Mouse (Mus musculus) heart, embryonic 14.5 days (tissue): ENCODE measurements around the gene Vps13d. TPM values are rescaled to one million over a fixed set of nuclear protein-coding genes. Genes with fewer than 3 reads are reported as not detected.

Experiments used
- ATAC-seq: fragments of 200-750 bp; cut with Nextera tagmentation; 2 replicates; pipeline ENCODE4 v1.8.0; 2017; ENCODE audit warnings: low read depth, moderate TSS enrichment; ENCODE audit not compliant: insufficient number of reproducible peaks, insufficient read depth, low FRiP score
- H3K27ac ChIP-seq, 2 experiments: fragments of 200-500 bp in 1 of 2; fragments of 300-500 bp in 1 of 2; sonication (generic) in 1 of 2; replicated peaks in 1 of 2; 2 replicates each; pipeline ENCODE4 v1.5.1; 2012 to 2014; ENCODE audit warnings: low read depth in 2 of 2, low read length in 2 of 2, control low read depth in 1 of 2, mild to moderate bottlenecking in 1 of 2, mixed read lengths in 1 of 2; ENCODE audit not compliant: control insufficient read depth in 1 of 2, insufficient read depth in 1 of 2
- H3K27me3 ChIP-seq: fragments of 300-500 bp; sonication (generic); 2 replicates; pipeline ENCODE4 v1.6.1; 2014; ENCODE audit warnings: mild to moderate bottlenecking, low read length, control low read depth; ENCODE audit not compliant: control insufficient read depth, insufficient read depth
- H3K36me3 ChIP-seq: fragments of 300-500 bp; sonication (generic); 2 replicates; pipeline ENCODE4 v1.6.1; 2014; ENCODE audit warnings: mild to moderate bottlenecking, control low read depth, low read length, mixed read lengths; ENCODE audit not compliant: control insufficient read depth, insufficient read depth
- H3K4me1 ChIP-seq, 2 experiments: fragments of 200-500 bp in 1 of 2; fragments of 300-500 bp in 1 of 2; sonication (generic) in 1 of 2; 2 replicates each; pipeline ENCODE4 v1.6.1; 2012 to 2014; ENCODE audit warnings: low read length in 2 of 2, control low read depth in 1 of 2, mixed read lengths in 1 of 2; ENCODE audit not compliant: control insufficient read depth in 2 of 2, insufficient read depth in 2 of 2
- H3K4me2 ChIP-seq: fragments of 300-500 bp; sonication (generic); 2 replicates; pipeline ENCODE4 v1.6.1; 2014; ENCODE audit warnings: mild to moderate bottlenecking, low read length
- H3K4me3 ChIP-seq, 2 experiments: fragments of 200-500 bp in 1 of 2; fragments of 300-500 bp in 1 of 2; sonication (generic) in 1 of 2; 2 replicates each; pipeline ENCODE4 v1.5.1; 2012 to 2014; ENCODE audit warnings: low read length in 2 of 2, mild to moderate bottlenecking in 2 of 2, control low read depth in 1 of 2, low read depth in 1 of 2, moderate library complexity in 1 of 2; ENCODE audit not compliant: control insufficient read depth in 1 of 2, insufficient read depth in 1 of 2
- H3K9ac ChIP-seq: fragments of 300-500 bp; sonication (generic); 2 replicates; pipeline ENCODE4 v1.6.1; 2014; ENCODE audit warnings: mild to moderate bottlenecking, low read length
- H3K9me3 ChIP-seq: fragments of 300-500 bp; sonication (generic); 2 replicates; pipeline ENCODE4 v1.6.1; 2016; ENCODE audit warnings: low read length, control low read depth; ENCODE audit not compliant: control insufficient read depth
- WGBS: fragments of 180-500 bp; shearing (Covaris S2); extraction: QIAGEN DNeasy Blood & Tissue Kit; methylation state at CpG from one replicate; pipeline ENCODE4 v1.1.7; 2014; 5-methylcytosine and 5-hydroxymethylcytosine counted together
- polyA plus RNA-seq: library from polyadenylated mRNA; unstranded; fragments of >200 nt; fragmentation: Nextera tagmentation; extraction: Ambion mirVana; gene quantifications from 2 replicates; pipeline ENCODE4 v1.2.1, GENCODE M21; 2014

The Vps13d gene
- polyA plus RNA-seq, 1 experiment from 2014 or later: 11.9 TPM

DNA sequence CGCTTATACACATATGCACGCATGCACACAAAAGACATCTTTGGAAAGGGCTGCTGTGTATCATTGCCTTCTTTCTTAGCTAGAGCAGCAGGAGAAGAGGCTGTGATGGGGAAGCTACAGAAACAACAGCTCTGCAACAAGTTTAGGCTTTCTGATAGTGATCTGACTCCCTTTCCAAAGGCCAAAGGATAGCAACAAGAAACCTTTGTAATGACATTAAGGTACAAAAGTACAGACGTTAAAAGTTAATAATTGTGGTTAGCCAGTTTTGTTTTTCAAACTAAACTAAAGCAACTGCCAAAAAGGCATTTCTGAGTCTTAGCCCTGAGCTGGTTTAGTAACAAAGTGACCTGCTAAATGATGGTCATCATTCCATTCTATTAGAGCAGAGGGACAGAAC, 139.0 kb downstream of the Vps13d start:
- Histone ChIP-seq H3K9ac (no peak overlapping the region), H3K9me3 (no peaks in the 10 kb centered on the region), H3K4me3 (no peak overlapping the region), H3K4me1 (peaks cover 9 to 26% of the 10 kb centered on the region in 2 experiments), H3K4me2 (no peak overlapping the region), H3K36me3 (peaks cover 88% of the 10 kb centered on the region), H3K27ac (no peak overlapping the region), H3K27me3 (no peaks in the 10 kb centered on the region)
- 85% methylated on average over 3 of the region's 3 CpGs for WGBS
- ATAC-seq: no peak

- no peak overlapping the region for H3K4me2 ChIP-seq
- H3K9ac ChIP-seq: no peak overlapping the region
- no peak overlapping the region for H3K4me3 ChIP-seq
- no peaks in the 10 kb centered on the region for H3K27me3 ChIP-seq
- WGBS: 71% methylated on average over 3 of the region's 3 CpGs
- no peak overlapping the region for H3K27ac ChIP-seq
- no peaks in the 10 kb centered on the region for H3K9me3 ChIP-seq
- peaks cover 83% of the 10 kb centered on the region for H3K36me3 ChIP-seq
- ATAC-seq: no peak
- peaks cover 14 to 36% of the 10 kb centered on the region in 2 experiments for H3K4me1 ChIP-seq
Observed at GRCm38 (mm10) chr4:145054369-145054768, 140.4 kb downstream of the Vps13d start.

DNA sequence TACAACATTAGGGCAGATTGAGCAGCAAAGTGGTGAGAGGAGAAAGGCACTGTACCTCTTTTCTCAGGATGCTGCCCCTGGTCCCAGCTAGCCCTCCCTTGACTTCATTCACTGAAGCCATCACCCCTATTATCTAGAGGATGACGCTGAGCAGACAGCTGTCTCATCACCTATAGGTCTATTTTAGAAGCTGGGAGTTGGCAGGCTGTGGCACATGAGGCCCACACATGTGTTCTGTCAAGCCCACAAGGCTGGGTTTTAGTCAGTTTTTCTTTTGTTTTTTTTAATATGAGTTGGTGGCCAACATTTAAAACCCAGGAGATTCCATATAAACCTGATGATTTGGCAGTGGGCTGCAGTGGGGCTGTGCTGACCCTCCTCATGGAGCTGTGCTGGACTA, 142.1 kb downstream of the Vps13d start:
- peaks cover 79% of the 10 kb centered on the region for H3K36me3 ChIP-seq
- no peaks in the 10 kb centered on the region for H3K27me3 ChIP-seq
- H3K9ac ChIP-seq: no peak overlapping the region
- H3K4me2 ChIP-seq: no peak overlapping the region
- peak overlapping the region; percentile 44 to 64; a peak in 3 of 4 replicates for H3K27ac ChIP-seq
- no peaks in the 10 kb centered on the region for H3K9me3 ChIP-seq
- 7% methylated on average over 1 of the region's 1 CpGs for WGBS
- H3K4me1 ChIP-seq: peaks cover 14 to 39% of the 10 kb centered on the region in 2 experiments
- H3K4me3 ChIP-seq: no peak overlapping the region
- no peak for ATAC-seq

GRCm38 (mm10) chr4:145052282-145052681, 142.5 kb downstream of the Vps13d start:
- no peak overlapping the region for H3K4me2 ChIP-seq
- ATAC-seq: no peak
- 0 out of 4 replicates have a peak overlapping the region, but pooled peaks of 1 of the 2 experiments have one; percentile 7 for H3K27ac ChIP-seq
- H3K27me3 ChIP-seq: no peaks in the 10 kb centered on the region
- no peak overlapping the region for H3K4me3 ChIP-seq
- WGBS: 32% methylated on average over 3 of the region's 3 CpGs
- H3K36me3 ChIP-seq: peaks cover 79% of the 10 kb centered on the region
- H3K4me1 ChIP-seq: peaks cover 14 to 39% of the 10 kb centered on the region in 2 experiments
- no peak overlapping the region for H3K9ac ChIP-seq
- H3K9me3 ChIP-seq: no peaks in the 10 kb centered on the region

DNA sequence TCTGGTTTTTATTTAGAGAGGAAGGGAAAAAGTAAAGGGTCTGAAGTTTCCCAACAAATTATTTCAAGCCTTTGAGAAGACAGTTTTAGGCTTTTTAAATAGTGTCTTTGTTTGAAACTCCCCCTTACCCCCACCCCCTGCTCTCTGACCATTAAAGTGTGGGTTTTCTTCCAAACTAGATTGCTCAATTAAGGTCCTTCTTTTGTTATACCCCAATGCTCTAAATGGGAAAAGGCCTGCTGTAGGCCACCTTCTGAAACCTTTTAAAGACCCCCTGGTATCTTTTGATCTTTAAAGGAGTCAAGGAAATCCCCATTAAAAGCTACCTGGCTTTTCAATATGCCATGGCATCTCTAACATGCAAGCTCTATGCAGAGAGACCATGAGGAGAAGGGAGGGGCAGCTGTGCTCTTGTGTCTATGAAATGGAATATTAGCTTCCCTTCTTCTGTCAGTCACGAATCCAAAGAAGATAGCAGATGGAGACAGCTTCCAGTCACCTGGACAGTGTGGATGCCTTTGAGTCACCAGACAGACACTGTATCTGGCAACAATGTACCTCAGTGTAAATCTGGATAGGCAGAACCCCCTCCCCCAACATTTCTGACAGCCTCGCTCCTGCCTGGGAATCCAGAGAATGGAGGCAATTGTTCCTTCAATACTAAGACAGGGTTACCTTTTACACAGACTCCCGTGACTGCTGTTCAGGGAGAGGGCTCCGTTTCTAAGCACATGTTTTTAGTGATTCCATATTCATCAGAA, 143.4 kb downstream of the Vps13d start:
- ATAC-seq: 0 out of 2 replicates have a peak, but pooled peaks have one; percentile 12
- Histone ChIP-seq H3K9ac (no peak overlapping the region), H3K36me3 (peaks cover 79% of the 10 kb centered on the region), H3K4me3 (no peak overlapping the region), H3K27ac (peak overlapping the region in 1 of 2 experiments; percentile 12; a peak in 1 of 4 replicates), H3K4me2 (no peak overlapping the region), H3K4me1 (peaks cover 14 to 39% of the 10 kb centered on the region in 2 experiments), H3K27me3 (no peaks in the 10 kb centered on the region), H3K9me3 (no peaks in the 10 kb centered on the region)
- 72% methylated on average over 4 of the region's 4 CpGs for WGBS

GRCm38 (mm10) chr4:145050518-145051208, 144.1 kb downstream of the Vps13d start:
- no peak overlapping the region for H3K4me2 ChIP-seq
- H3K36me3 ChIP-seq: peaks cover 79% of the 10 kb centered on the region
- no peak overlapping the region for H3K9ac ChIP-seq
- ATAC-seq: 0 out of 2 replicates have a peak, but pooled peaks have one; percentile 27
- H3K27me3 ChIP-seq: no peaks in the 10 kb centered on the region
- peak overlapping the region; percentile 12 to 19; a peak in 2 of 4 replicates for H3K27ac ChIP-seq
- peaks cover 14 to 39% of the 10 kb centered on the region in 2 experiments for H3K4me1 ChIP-seq
- H3K4me3 ChIP-seq: no peak overlapping the region
- no peaks in the 10 kb centered on the region for H3K9me3 ChIP-seq
- 35% methylated on average over 8 of the region's 8 CpGs for WGBS

GRCm38 (mm10) chr4:145047964-145048363, 146.8 kb downstream of the Vps13d start:
- 55% methylated on average over 5 of the region's 5 CpGs for WGBS

More at GRCm38 (mm10) chr4:145047964-145048363, 146.8 kb downstream of the Vps13d start:
- Histone ChIP-seq H3K4me3 (no peak overlapping the region), H3K27ac (no peak overlapping the region), H3K9ac (no peak overlapping the region), H3K9me3 (no peaks in the 10 kb centered on the region), H3K36me3 (peaks cover 78% of the 10 kb centered on the region), H3K4me2 (no peak overlapping the region), H3K27me3 (no peaks in the 10 kb centered on the region), H3K4me1 (peaks cover 11 to 38% of the 10 kb centered on the region in 2 experiments)
- ATAC-seq: no peak
